Mouse (Mus musculus): ENCODE results near the gene Rpap3.
"Not testable (repeated sequence)": the region's sequence is repeated elsewhere in the genome, so short reads cannot be mapped to it uniquely, and the experiment has no call there.

Gene Rpap3

GRCm38 (mm10) chr15:97684118-97684517 is 21.5 kb downstream of the Rpap3 start:
- peak; percentile 12 for DNase-seq (ENCODE audit: low spot score)

GRCm38 (mm10) chr15:97682053-97682452 is 23.6 kb downstream of the Rpap3 start:
- DNase-seq (ENCODE audit: low spot score): no peak

GRCm38 (mm10) chr15:97679991-97680681 is 25.5 kb downstream of the Rpap3 start:
- no peak for DNase-seq (ENCODE audit: low spot score)

- no peak for DNase-seq (ENCODE audit: low spot score)
Observed at GRCm38 (mm10) chr15:97677341-97677740, 28.3 kb downstream of the Rpap3 start.

GRCm38 (mm10) chr15:97675927-97676326 is 29.7 kb downstream of the Rpap3 start:
- DNase-seq (ENCODE audit: low spot score): no peak

- no peak for DNase-seq (ENCODE audit: low spot score)
Observed at GRCm38 (mm10) chr15:97674423-97674822, 31.2 kb downstream of the Rpap3 start.

- no peak for DNase-seq (ENCODE audit: low spot score)
Observed at GRCm38 (mm10) chr15:97673256-97674000, 32.2 kb downstream of the Rpap3 start.

- no peak for DNase-seq (ENCODE audit: low spot score)
Observed at GRCm38 (mm10) chr15:97672211-97672765, 33.3 kb downstream of the Rpap3 start.

- DNase-seq (ENCODE audit: low spot score): no peak
Observed at GRCm38 (mm10) chr15:97670554-97670953, 35.1 kb downstream of the Rpap3 start.

GRCm38 (mm10) chr15:97668158-97668877 is 37.3 kb downstream of the Rpap3 start:
- not testable (repeated sequence) for DNase-seq (ENCODE audit: low spot score)

GRCm38 (mm10) chr15:97667437-97667836 is 38.2 kb downstream of the Rpap3 start:
- DNase-seq (ENCODE audit: low spot score): peak; percentile 67

- DNase-seq (ENCODE audit: low spot score): no peak
Observed at GRCm38 (mm10) chr15:97666457-97666770, 39.2 kb downstream of the Rpap3 start.

GRCm38 (mm10) chr15:97665770-97666456 is 39.7 kb downstream of the Rpap3 start:
- no peak for DNase-seq (ENCODE audit: low spot score)

- DNase-seq (ENCODE audit: low spot score): peak; percentile 54
Observed at GRCm38 (mm10) chr15:97664981-97665668, 40.5 kb downstream of the Rpap3 start.

GRCm38 (mm10) chr15:97663750-97664406 is 41.7 kb downstream of the Rpap3 start:
- peak; percentile 75 for DNase-seq (ENCODE audit: low spot score)

- no peak for DNase-seq (ENCODE audit: low spot score)
Observed at GRCm38 (mm10) chr15:97658755-97659116, 46.9 kb downstream of the Rpap3 start.

GRCm38 (mm10) chr15:97657856-97658754 is 47.5 kb downstream of the Rpap3 start:
- no peak for DNase-seq (ENCODE audit: low spot score)

GRCm38 (mm10) chr15:97657420-97657819 is 48.2 kb downstream of the Rpap3 start:
- no peak for DNase-seq (ENCODE audit: low spot score)

GRCm38 (mm10) chr15:97649726-97650125 is 55.9 kb downstream of the Rpap3 start:
- no peak for DNase-seq (ENCODE audit: low spot score)

- DNase-seq (ENCODE audit: low spot score): no peak
Observed at GRCm38 (mm10) chr15:97648176-97648575, 57.4 kb downstream of the Rpap3 start.
